Mouse (Mus musculus): ENCODE data around the gene Olfr169. TPM values are rescaled to one million over a fixed set of nuclear protein-coding genes. Genes with fewer than 3 reads are reported as not detected.
"Not testable (repeated sequence)": the region's sequence is repeated elsewhere in the genome, so short reads cannot be mapped to it uniquely, and the experiment has no call there.

Olfr169 gene
- not detected in 2 replicates for polyA plus RNA-seq (2015; fragmentation: Nextera tagmentation; extraction: Ambion mirVana)

DNA sequence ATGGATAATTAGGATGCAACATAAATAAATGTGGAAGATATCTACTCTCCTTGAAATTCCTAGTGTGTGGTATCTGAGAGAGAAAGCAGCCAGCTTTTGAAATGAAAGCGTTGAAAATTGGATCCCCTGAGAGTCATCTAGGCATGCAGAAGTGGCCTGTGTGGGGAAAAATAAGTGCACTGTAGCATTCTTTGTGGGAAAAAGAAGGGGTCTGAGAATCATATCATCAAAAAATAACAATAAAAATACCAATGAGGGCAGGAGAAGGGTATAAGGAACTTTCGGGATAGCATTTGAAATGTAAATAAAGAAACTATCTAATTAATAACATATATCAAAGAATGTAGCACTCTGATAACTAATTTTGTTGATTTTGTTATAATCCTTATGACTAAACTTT is at the start of gene Olfr169:
Gene Olfr169 (minus strand): TSS at position 101 of the 400 bp plus-strand sequence.
- H3K9ac ChIP-seq, H3K27me3 ChIP-seq: not testable (repeated sequence)
- 91% methylated on average over 2 of the region's 2 CpGs for WGBS

DNA sequence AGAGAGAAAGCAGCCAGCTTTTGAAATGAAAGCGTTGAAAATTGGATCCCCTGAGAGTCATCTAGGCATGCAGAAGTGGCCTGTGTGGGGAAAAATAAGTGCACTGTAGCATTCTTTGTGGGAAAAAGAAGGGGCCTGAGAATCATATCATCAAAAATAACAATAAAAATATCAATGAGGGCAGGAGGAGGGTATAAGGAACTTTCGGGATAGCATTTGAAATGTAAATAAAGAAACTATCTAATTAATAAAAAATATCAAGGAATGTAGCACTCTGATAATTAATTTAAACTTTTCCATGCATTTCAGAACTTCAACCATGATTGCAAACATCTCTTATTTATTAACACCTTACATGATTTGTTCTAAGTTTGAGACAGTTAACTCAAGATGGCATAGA is 40.2 kb upstream of the Olfr169 start, which contains the start of gene Olfr170:
Gene Olfr170 (minus strand): TSS at position 101 of the 400 bp plus-strand sequence.
- H3K9ac ChIP-seq; H3K36me3 ChIP-seq; ATAC-seq (ENCODE audit: low FRiP score, low read depth); H3K4me2 ChIP-seq (replicated peaks); H3K4me1 ChIP-seq; H3K27ac ChIP-seq; H3K9me3 ChIP-seq; H3K27me3 ChIP-seq; H3K4me3 ChIP-seq: not testable (repeated sequence)
- WGBS: 95% methylated on average over 2 of the region's 2 CpGs

More for the DNA sequence above, at the start of gene Olfr169:
- H3K27ac ChIP-seq; ATAC-seq (ENCODE audit: low FRiP score, low read depth); H3K4me1 ChIP-seq; H3K36me3 ChIP-seq; H3K4me3 ChIP-seq; H3K9me3 ChIP-seq; H3K4me2 ChIP-seq (replicated peaks): not testable (repeated sequence)

GRCm38 (mm10) chr16:19603166-19603565 is 31.6 kb upstream of the Olfr169 start:
- H3K9me3 ChIP-seq: no peaks in the 10 kb centered on the region
- no peaks in the 10 kb centered on the region for H3K27me3 ChIP-seq
- H3K4me2 ChIP-seq (replicated peaks): no peak overlapping the region
- no peak overlapping the region for H3K9ac ChIP-seq
- H3K4me1 ChIP-seq: no peaks in the 10 kb centered on the region
- no peaks in the 10 kb centered on the region for H3K36me3 ChIP-seq
- no peak overlapping the region for H3K4me3 ChIP-seq
- WGBS: 55% methylated on average over 2 of the region's 2 CpGs
- no peak overlapping the region for H3K27ac ChIP-seq
- no peak for ATAC-seq (ENCODE audit: low FRiP score, low read depth)

GRCm38 (mm10) chr16:19553429-19553828 is 18.2 kb downstream of the Olfr169 start:
- H3K4me2 ChIP-seq (replicated peaks); H3K9ac ChIP-seq; H3K27me3 ChIP-seq; H3K27ac ChIP-seq; H3K4me1 ChIP-seq; H3K4me3 ChIP-seq; H3K9me3 ChIP-seq; H3K36me3 ChIP-seq; ATAC-seq (ENCODE audit: low FRiP score, low read depth): not testable (repeated sequence)
- WGBS: 84% methylated on average over 7 of the region's 7 CpGs

- not testable (repeated sequence) for H3K9ac ChIP-seq; H3K4me2 ChIP-seq (replicated peaks); H3K36me3 ChIP-seq; H3K9me3 ChIP-seq; ATAC-seq (ENCODE audit: low FRiP score, low read depth); H3K27me3 ChIP-seq; H3K4me3 ChIP-seq; H3K27ac ChIP-seq; H3K4me1 ChIP-seq
- WGBS: 88% methylated on average over 3 of the region's 3 CpGs
These were observed 19.4 kb downstream of the Olfr169 start for GRCm38 (mm10) chr16:19552246-19552645.

DNA sequence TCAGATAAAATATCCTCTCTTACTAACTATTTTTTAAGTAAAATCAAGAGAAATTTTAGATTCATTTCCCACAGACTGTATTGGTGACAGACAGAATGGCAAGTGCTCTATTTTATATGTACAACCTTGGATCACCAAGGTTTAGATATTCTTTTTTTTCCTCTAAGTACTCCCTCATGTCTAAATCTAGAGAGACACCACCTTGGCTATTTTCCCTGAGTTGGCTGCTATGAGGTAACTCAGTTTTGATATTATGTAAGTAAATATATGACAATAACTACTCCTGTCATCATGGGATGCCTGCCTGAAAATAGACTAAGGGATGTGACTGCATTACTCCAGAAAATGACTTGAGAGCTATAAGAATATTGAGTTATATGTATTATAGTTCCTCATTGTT is 36.2 kb downstream of the Olfr169 start, which contains the start of gene Olfr168:
Gene Olfr168 (minus strand): TSS at position 101 of the 400 bp plus-strand sequence.
- Histone ChIP-seq H3K4me3 (no peak within 1 kb of the TSS), H3K9ac (no peak within 1 kb of the TSS), H3K36me3 (no peaks in the 10 kb centered on the region), H3K4me1 (no peaks in the 10 kb centered on the region), H3K4me2 (replicated peaks) (no peak within 1 kb of the TSS), H3K27ac (no peak within 1 kb of the TSS), H3K27me3 (no peaks in the 10 kb centered on the region), H3K9me3 (0 out of 2 replicates have a peak, but pooled peaks cover 3% of the 10 kb centered on the region)
- ATAC-seq (ENCODE audit: low FRiP score, low read depth): no peak

GRCm38 (mm10) chr16:19522166-19522565 is 49.4 kb downstream of the Olfr169 start, which contains the start of gene Olfr167:
TSS of gene Olfr167 (minus strand) at chr16:19522266.
- Histone ChIP-seq H3K36me3 (no peaks in the 10 kb centered on the region), H3K27me3 (no peaks in the 10 kb centered on the region), H3K4me1 (no peaks in the 10 kb centered on the region), H3K27ac (no peak within 1 kb of the TSS), H3K9ac (no peak within 1 kb of the TSS), H3K4me2 (replicated peaks) (no peak within 1 kb of the TSS), H3K4me3 (no peak within 1 kb of the TSS), H3K9me3 (no peaks in the 10 kb centered on the region)
- no peak for ATAC-seq (ENCODE audit: low FRiP score, low read depth)
- 86% methylated on average over 2 of the region's 2 CpGs for WGBS

Other genes with a start within 250 kb of the Olfr169 start
- not detected in 2 replicates for gene Olfr165, start 148.7 kb downstream of the Olfr169 start, polyA plus RNA-seq (2015; fragmentation: Nextera tagmentation; extraction: Ambion mirVana)
- gene Olfr166, start 88.1 kb downstream of the Olfr169 start, polyA plus RNA-seq (2015; fragmentation: Nextera tagmentation; extraction: Ambion mirVana): not detected in 2 replicates
- not detected in 2 replicates for gene Olfr167, start 49.5 kb downstream of the Olfr169 start, polyA plus RNA-seq (2015; fragmentation: Nextera tagmentation; extraction: Ambion mirVana)
- gene Olfr168, start 36.3 kb downstream of the Olfr169 start, polyA plus RNA-seq (2015; fragmentation: Nextera tagmentation; extraction: Ambion mirVana): not detected in 2 replicates
- gene Olfr170, start 40.1 kb upstream of the Olfr169 start, polyA plus RNA-seq (2015; fragmentation: Nextera tagmentation; extraction: Ambion mirVana): not detected in 2 replicates
- not detected in 2 replicates for gene Olfr171, start 58.1 kb upstream of the Olfr169 start, polyA plus RNA-seq (2015; fragmentation: Nextera tagmentation; extraction: Ambion mirVana)
- gene Lamp3, start 134.6 kb upstream of the Olfr169 start, polyA plus RNA-seq (2015; fragmentation: Nextera tagmentation; extraction: Ambion mirVana): 0.05 TPM in 2 replicates
- gene B3gnt5, start 188.4 kb upstream of the Olfr169 start, polyA plus RNA-seq (2015; fragmentation: Nextera tagmentation; extraction: Ambion mirVana): 32.2 and 35.6 TPM in 2 replicates

Data from limb, embryonic 13.5 days (tissue).